ENCODE assay signal across 25 mouse cellular contexts in genomic region chr10:61608233-61608632, GRCm38 (mm10). TPM values are rescaled to one million over a fixed set of nuclear protein-coding genes. Genes with fewer than 3 reads are reported as not detected.
DNase-seq lines count a peak whose midpoint lies in the region; ATAC-seq lines count a peak whose summit lies in the region.
"Had no signal": no experiment of that assay in that cellular context is flagged by ENCODE, and none has a peak within 500 bp of the region (broad histone marks: within the 10 kb centered on the region; RNA-seq: fewer than 3 reads in every experiment).

No protein-coding gene starts in this region.

- H3K4me3 ChIP-seq in heart, embryonic 13.5 days = no peak overlapping the region
- H3K4me3 ChIP-seq: embryonic facial prominence, embryonic 13.5 days; embryonic facial prominence, embryonic 15.5 days; erythroblast, embryonic 14.5 days; forebrain, embryonic 10.5 days; forebrain, embryonic 12.5 days had no signal

- ATAC-seq in heart, embryonic 13.5 days (ENCODE audit: extremely low read depth, insufficient number of reproducible peaks, low FRiP score, low TSS enrichment) = no peak
- ATAC-seq: activated CD4-positive, CD25-positive, alpha-beta regulatory T cell, adult 4 months; forebrain, embryonic 14.5 days; forebrain, embryonic 16.5 days; Patski had no signal

- H3K4me2 ChIP-seq in heart, embryonic 13.5 days = no peak overlapping the region
- H3K4me2 ChIP-seq: embryonic facial prominence, embryonic 13.5 days; embryonic facial prominence, embryonic 15.5 days; forebrain, embryonic 12.5 days had no signal

- 0 out of 2 replicates have a peak overlapping the region, but pooled peaks have one; percentile 5 for H3K9ac ChIP-seq in heart, embryonic 13.5 days
- H3K9ac ChIP-seq: embryonic facial prominence, embryonic 13.5 days; embryonic facial prominence, embryonic 15.5 days; forebrain, embryonic 12.5 days had no signal

- peak; percentile 29 for DNase-seq in adrenal gland, adult 2 months
- DNase-seq in adrenal gland, adult 18-20 months (ENCODE audit: low spot score in 2 of 2) = no peak
- DNase-seq in heart, adult 9 months (ENCODE audit: low spot score in 2 of 2) = no peak
- peak; percentile 30 for DNase-seq in 3T3-L1 (ENCODE audit: low read depth, low spot score)
- no peak for DNase-seq in cerebellum, postnatal 25 days
- DNase-seq: adrenal gland, adult 8-10 months; cerebellum, adult 11-12 months; cerebellum, adult 2 months; cerebellum, adult 9-10 months; cerebellum, postnatal 10 days; cerebellum, postnatal 36 days; embryo, embryonic 11 days had no signal

- H3K27me3 ChIP-seq in heart, embryonic 13.5 days (replicated peaks) = peaks cover 37% of the 10 kb centered on the region
- H3K27me3 ChIP-seq: Patski had no signal

- no peaks in the 10 kb centered on the region; the same call in 1 of the 2 replicates for H3K9me3 ChIP-seq in heart, embryonic 13.5 days
- H3K9me3 ChIP-seq: embryonic facial prominence, embryonic 13.5 days; embryonic facial prominence, embryonic 15.5 days; forebrain, embryonic 10.5 days; forebrain, embryonic 12.5 days had no signal

- no peaks in the 10 kb centered on the region for H3K4me1 ChIP-seq in heart, embryonic 13.5 days
- H3K4me1 ChIP-seq: embryonic facial prominence, embryonic 13.5 days; embryonic facial prominence, embryonic 15.5 days; forebrain, embryonic 12.5 days had no signal

- no peaks in the 10 kb centered on the region for H3K36me3 ChIP-seq in heart, embryonic 13.5 days
- H3K36me3 ChIP-seq: embryonic facial prominence, embryonic 13.5 days; embryonic facial prominence, embryonic 15.5 days; forebrain, embryonic 10.5 days; forebrain, embryonic 12.5 days had no signal

- H3K27ac ChIP-seq in heart, embryonic 13.5 days (replicated peaks) = no peak overlapping the region
- H3K27ac ChIP-seq: embryonic facial prominence, embryonic 13.5 days; embryonic facial prominence, embryonic 15.5 days; forebrain, embryonic 10.5 days; forebrain, embryonic 12.5 days had no signal

RNA-seq across cellular contexts. Expression of gene Npffr1, which starts 12.9 kb away (rescaled TPM):
- total RNA-seq in adrenal gland, adult 2 months (2021) = under 1 TPM; 0.12 to 0.73 TPM
- 0.18 and 0.37 TPM in 2 replicates for polyA plus RNA-seq in adrenal gland, adult 2 months (2012; rRNA removed)
- under 1 TPM; 0.17 to 0.26 TPM for total RNA-seq in adrenal gland, adult 18-20 months (2021)
- polyA plus RNA-seq in heart, embryonic 13.5 days (2015; fragmentation: Nextera tagmentation; extraction: Ambion mirVana) = 0.05 and 0.08 TPM in 2 replicates
- total RNA-seq: common myeloid progenitor, adult 5-6 weeks; MEL had no signal
- polyA plus RNA-seq: activated CD4-positive, CD25-positive, alpha-beta regulatory T cell, adult 4 months; C2C12; embryonic facial prominence, embryonic 13.5 days; embryonic facial prominence, embryonic 15.5 days; erythroblast, embryonic 14.5 days had no signal

RNA-seq across cellular contexts. Expression of gene Ppa1, which starts 40.1 kb away (rescaled TPM):
- 100 to 1,000 TPM; 146 to 317 TPM for total RNA-seq in adrenal gland, adult 2 months (2021)
- 26.4 and 29.9 TPM in 2 replicates for polyA plus RNA-seq in adrenal gland, adult 2 months (2012; rRNA removed)
- total RNA-seq in adrenal gland, adult 18-20 months (2021) = 100 to 1,000 TPM; 138 to 160 TPM
- polyA plus RNA-seq in heart, embryonic 13.5 days (2015; fragmentation: Nextera tagmentation; extraction: Ambion mirVana) = 113 and 124 TPM in 2 replicates

Comparison
In these comparisons a context has a peak if more than half of its experiments do, and no peak if none do; other contexts are left out.
1. DNase-seq: peak in adrenal gland, adult 2 months (single experiment) and 3T3-L1 (single experiment); none in adrenal gland, adult 18-20 months (0 of 2), heart, adult 9 months (0 of 2) and cerebellum, postnatal 25 days (0 of 2).